Mouse (Mus musculus) layer of hippocampus, postnatal 14 days (tissue): ENCODE data around the gene Rhot1. TPM values are rescaled to one million over a fixed set of nuclear protein-coding genes. Genes with fewer than 3 reads are reported as not detected.

Source experiments
- DNase-seq, 2 experiments: peaks; one replicate each; pipeline ENCODE4 v3.0.0; 2021 to 2022; ENCODE audit warnings: low spot score in 2 of 2, mixed read lengths in 1 of 2
- total RNA-seq, 2 experiments: library from RNA; stranded (reverse); gene quantifications; 2 replicates each; pipeline ENCODE4 v1.2.3; 2021

Rhot1 gene
- total RNA-seq, 2 experiments from 2014 or later = 61.6 to 64.6 TPM

DNA sequence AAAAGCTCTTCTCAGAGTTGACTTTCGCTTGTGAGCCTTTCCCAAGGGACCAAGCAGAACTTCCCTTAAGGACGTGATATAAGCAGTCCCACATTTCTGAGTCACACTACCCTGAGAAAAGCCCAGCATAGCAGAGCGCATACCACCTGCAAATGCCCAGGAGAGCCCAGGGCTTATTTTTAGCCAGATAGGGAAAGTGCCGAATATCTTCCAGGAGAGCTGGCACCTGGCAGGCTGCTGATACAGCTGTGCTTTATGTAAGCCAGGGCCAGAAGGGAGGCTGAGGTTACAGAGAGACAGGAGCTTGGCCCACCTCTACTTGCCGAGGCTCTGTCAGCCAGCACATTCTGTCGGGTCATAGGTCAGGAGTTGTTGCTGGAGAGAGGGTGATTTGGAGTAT, 75.8 kb downstream of the Rhot1 start:
- no peak for DNase-seq

- DNase-seq = peak; percentile 61 to 70
Measured at GRCm38 (mm10) chr11:80287150-80287549, 78.3 kb downstream of the Rhot1 start.

DNA sequence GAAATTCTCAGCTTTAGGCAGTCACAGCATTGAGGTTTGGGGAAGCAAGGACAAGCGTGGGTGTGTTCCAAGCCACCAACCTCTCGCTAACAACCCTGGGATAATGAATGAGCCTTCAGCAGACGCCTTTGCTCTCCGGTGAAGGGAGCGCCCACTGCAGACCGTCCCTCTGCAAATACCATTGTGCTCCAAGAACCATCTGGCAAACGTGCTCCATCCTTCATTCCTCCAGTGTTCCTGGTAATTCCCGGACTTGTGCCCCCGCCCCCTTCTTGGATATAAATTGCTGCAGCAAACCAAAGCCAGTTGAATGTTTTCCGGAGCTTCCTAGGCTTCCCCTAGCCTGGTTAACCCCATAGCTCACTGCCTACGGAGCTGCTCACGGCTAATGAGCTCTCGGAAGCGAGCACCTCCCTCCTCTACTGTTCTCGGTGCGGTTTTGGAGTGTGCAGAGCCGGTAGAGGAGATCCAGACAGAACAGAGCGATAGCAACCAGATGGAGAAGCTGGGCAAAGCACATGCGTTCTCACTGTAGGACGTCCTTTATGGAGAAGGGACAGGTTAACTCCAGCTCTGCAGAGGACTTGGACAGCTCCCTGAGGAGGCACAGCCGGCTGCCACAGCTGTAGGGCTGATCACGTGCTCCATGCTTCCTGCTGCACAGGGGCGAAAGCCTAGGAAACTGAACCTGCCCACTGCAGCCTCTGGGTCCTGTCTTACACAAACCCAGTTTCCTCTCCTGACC, 81.1 kb downstream of the Rhot1 start:
- peak; percentile 57 to 59 for DNase-seq

DNA sequence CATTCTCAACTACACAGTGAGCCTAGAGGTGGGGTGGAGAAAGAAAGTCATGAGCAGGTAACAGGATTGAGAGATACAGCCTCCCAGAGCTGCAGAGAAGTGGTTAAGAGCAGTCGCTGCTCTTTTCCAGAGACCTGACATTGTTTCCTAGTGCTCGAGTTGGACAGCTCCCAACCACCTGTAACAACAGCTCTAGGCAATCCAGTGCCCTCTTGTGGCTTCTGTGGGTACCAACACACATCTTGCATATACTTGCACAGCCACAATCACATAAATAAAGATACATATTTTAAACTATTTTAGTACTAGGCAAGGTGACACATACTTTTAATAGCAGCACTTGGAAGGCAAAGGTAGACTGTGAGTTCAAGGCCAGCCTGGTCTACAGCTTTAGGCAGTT, 82.2 kb downstream of the Rhot1 start:
- no peak for DNase-seq

DNA sequence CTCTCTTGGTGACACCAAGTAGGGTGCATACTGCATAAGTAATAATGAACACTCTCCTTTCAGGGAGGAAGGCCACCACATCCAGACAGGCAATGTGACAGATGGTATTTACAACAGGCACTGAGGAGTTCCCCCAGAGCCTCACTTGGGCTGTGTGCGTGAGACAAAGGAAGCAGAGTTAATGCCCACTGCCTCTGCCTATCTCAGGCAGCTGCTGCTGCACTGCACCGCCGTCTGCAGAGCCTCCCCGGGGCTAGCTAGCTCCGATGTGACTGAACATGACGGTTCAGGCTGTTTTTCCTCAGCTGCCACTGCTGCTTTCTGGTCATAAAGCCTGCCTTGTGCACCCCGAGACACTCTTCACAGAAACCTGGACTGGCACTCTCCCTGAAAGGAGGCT, 83.6 kb downstream of the Rhot1 start:
- DNase-seq = no peak

DNA sequence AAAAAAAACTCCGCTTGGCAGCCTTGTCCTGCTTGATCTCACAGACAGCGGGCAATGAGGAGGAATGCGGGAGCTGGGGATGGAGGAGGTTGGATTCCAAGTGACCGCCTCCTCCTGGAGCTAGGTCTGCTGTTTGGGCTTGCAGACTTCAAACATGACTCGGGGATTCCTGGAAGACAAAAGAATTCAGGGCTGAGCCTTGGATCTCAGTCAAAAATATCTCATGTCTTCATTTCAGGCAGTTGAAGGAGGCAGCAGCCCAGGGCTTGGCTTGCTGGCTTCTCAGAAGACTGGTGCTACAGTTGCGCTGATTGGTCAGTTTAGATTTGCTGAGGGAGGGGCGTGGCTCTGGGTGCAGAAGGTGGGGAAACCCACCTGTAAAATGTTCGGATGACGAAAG, 86.2 kb downstream of the Rhot1 start:
- DNase-seq = no peak

GRCm38 (mm10) chr11:80295785-80296184, 87.0 kb downstream of the Rhot1 start:
- DNase-seq = no peak

- no peak for DNase-seq
Measured at GRCm38 (mm10) chr11:80299513-80300235, 90.9 kb downstream of the Rhot1 start.

DNA sequence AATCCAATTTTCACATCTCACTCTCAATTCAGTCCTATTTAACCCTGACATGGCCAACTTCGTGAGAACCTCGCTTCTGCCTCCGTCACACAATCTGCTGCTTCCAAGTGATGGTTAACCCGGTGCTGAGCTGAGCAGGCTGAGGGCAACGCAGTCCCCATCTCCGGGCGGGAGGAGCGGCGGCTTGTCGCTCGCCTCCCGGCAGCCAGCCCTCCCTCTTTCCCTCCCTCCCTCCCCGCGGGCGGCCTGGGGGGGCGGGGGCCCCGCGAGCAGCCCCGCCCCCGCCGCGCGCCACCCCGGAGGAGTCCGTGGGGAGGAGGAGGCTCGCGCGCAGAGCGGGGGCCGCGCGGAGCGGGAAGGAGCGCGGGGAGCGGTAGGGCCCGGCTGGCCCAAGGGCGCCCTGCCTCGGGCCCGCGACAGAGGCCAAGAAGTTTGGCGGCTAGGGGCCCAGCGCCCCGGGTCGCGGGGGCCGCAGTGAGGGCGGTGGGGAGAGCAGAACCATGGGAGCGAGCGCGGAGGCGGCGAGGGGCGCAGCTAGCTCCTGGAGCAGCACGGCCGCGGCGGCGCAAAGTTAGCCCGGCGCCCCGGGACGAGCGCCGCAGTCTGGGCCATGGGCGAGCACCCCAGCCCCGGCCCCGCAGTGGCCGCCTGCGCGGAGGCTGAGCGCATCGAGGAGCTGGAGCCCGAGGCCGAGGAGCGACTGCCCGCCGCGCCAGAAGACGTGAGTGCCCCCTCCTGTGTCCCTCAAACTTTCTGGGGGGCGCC, 91.9 kb downstream of the Rhot1 start, which contains the start of gene Rhbdl3:
Rhbdl3 (plus strand) TSS at position 362 of the 765 bp plus-strand sequence.
- DNase-seq = peak; percentile 57 to 63

DNA sequence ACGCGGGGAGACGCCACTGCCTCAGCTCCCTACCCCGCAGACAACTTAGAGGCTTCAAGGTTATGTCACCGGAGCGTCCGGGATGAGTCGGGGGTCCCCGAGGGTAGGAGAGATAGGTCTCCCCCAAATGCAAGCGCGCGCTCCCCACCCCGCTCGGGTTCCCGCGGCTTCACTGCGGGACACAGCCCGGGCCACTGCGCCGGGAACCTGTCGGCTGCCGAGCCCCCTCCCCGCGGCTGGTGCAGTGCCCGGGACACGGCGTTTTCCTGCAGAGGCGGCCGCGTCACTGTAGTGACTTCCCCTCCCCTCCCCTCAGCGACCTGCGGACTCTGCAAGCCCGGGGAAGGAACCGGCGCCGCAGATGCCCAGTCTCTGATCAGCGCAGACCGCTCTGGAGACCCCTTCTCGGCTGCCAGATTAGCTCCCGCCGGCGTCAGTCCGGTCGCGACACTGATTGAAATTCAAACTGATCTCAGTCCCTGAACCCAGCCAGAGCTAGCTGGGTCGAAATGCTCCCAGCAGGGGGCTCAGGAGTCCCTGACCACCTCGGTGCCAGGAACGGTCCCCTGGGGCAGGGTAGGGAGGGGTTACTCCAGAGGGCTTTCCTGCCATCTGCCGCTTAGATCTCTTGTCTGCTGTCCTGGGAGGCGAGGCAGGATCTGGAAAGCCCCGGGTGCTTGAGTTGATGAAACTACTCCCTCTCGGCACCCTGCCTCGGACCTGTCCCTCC, 92.7 kb downstream of the Rhot1 start:
- peak; percentile 59 to 64 for DNase-seq

DNA sequence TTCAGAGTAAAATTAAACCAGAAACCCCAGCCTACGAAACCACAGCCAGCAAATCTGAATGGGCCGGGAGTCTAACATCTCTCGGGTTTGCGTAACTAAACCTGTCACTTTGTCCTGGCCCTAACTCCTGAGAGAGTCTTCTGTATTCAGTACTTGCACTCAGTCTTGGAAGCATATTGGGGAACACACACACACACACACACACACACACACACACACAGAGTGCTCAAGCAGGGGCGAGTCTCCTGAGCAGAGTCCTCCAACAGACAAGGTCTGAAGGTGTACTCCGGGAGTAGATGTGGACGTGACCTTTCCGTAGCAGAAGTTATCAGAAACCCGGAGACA, 93.2 kb downstream of the Rhot1 start:
- peak in 1 of 2 experiments; percentile 38 for DNase-seq

DNA sequence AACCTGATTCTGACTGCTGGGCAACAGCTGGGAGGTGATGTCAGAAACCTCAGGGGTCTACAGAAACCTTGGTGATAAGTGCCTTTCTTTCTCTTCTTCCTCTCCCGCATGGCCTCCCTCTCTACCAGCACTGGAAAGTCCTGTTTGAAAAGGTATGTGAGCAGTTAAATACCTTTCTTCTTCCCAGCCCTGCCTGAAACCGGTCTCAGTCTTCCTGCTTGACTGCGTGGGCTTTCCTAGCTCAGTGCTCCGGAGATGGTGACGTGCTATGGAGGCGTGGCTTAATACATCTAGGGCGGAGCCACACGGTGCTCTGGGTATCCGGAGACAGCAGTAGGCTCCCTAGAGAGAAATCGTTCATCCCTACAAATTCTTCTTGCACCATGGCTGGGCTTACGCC, 93.7 kb downstream of the Rhot1 start:
- DNase-seq = peak; percentile 48 to 82

DNA sequence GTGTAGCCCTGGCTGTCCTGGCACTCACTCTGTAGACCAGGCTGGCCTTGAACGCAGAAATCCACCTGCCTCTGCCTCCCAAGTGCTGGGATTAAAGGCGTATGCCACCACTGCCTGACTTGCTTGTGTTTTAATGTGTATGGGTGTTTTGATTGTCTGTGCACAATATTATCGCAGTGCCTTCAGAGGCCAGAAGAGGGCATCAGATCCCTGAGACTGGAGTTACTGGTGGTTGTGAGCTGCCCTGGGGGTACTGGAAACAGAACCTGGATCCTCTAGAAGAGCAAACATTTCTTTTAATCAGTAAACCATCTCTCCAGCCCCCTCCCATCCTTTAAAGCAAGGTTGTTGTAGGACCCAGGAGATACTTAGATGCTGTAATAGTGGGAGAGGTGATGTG, 94.9 kb downstream of the Rhot1 start:
- DNase-seq = no peak

DNA sequence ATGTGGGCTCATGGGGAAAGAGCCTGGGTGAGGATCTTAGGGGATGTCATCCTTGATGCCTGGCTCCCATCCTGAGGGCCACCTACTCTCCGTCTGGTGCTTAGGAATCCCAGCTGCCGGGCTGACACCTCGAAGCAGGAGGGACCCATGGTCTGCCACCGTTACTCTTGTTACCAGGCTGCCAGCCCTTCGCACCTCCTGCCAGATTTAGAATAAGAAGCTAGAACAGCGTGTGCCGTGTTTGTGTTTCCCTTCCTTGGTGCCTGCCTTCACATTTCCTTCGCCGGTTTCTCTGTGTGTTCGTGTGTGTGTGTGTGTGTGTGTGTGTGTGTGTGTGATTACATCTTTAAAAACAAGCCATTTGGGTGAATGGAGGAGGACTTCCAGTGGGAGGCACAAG, 96.0 kb downstream of the Rhot1 start:
- peak; percentile 60 to 63 for DNase-seq

- no peak for DNase-seq
Measured at GRCm38 (mm10) chr11:80308537-80308936, 99.7 kb downstream of the Rhot1 start.

- no peak for DNase-seq
Measured at GRCm38 (mm10) chr11:80311271-80311670, 102.5 kb downstream of the Rhot1 start.

DNA sequence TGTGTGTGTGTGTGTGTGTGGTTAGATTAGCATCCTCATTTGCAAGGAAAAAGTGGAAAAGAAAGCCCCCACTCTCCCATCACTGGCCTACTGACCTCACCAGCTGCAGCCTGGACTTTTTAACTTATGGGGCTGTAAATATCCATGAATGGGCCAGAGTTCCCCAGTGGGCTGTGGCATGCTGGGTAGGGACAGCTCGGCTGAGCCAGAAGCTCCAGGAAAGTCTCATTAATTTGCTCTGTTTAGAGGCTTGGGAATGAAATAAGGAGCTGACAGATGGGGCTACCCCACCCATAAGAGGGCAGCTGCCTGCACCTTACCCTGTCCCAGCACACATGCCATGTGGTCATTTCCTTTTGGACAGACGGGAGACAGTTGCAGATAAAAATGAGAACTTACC, 103.2 kb downstream of the Rhot1 start:
- DNase-seq = no peak

DNA sequence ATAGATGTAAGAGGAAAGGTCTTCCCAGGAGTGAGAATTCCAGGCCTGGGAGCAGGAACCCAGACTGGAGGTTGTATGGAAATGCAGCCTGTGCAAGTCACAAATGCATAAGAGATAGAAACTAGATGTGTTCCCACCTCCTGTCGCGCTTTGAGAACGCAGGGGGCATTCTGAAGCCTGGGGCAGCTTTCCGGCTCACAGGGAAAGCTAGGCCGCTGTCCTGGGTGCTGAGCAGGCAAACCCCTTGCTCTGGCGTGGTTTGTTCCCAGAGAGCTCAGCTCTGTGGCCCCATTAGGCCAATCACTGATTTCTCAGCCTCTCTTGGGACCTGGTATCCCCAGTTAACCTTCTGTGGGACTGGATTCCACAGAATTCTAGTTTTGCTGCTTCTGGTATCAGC, 103.7 kb downstream of the Rhot1 start:
- DNase-seq = no peak

GRCm38 (mm10) chr11:80313462-80313861, 104.6 kb downstream of the Rhot1 start:
- no peak for DNase-seq

- DNase-seq = no peak
Measured at GRCm38 (mm10) chr11:80313944-80314343, 105.1 kb downstream of the Rhot1 start.
